Mouse (Mus musculus) gastrocnemius, adult 8-10 months (tissue): ENCODE results near the gene Nsun5. TPM values are rescaled to one million over a fixed set of nuclear protein-coding genes. Genes with fewer than 3 reads are reported as not detected.

ENCODE experiments used
- DNase-seq, 2 experiments: peaks; one replicate each; pipeline ENCODE4 v3.0.0; 2022; ENCODE audit warnings: low spot score in 2 of 2
- microRNA-seq: library from miRNA; unstranded; fragments of <30 nt; microRNA quantifications from one replicate; pipeline ENCODE4 v1.2.0, GENCODE M21; 2022
- total RNA-seq, 4 experiments: library from RNA; stranded (reverse); gene quantifications; 2 replicates each; pipeline ENCODE4 v1.2.4; 2022

Gene Nsun5
- total RNA-seq, 4 experiments from 2014 or later: 6.3 to 11.0 (median 8.0) TPM

GRCm38 (mm10) chr5:135373601-135374000 is 3.8 kb downstream of the Nsun5 start:
- no peak for DNase-seq

GRCm38 (mm10) chr5:135375167-135375566 is 5.4 kb downstream of the Nsun5 start:
- DNase-seq: no peak

- DNase-seq: no peak
Observed at GRCm38 (mm10) chr5:135376341-135376740, 6.6 kb downstream of the Nsun5 start.

- no peak for DNase-seq
Observed at GRCm38 (mm10) chr5:135380681-135381080, 10.9 kb downstream of the Nsun5 start.

GRCm38 (mm10) chr5:135381356-135381925 is 11.7 kb downstream of the Nsun5 start:
- DNase-seq: peak in 1 of 2 experiments; percentile 12

GRCm38 (mm10) chr5:135382746-135383145 is 13.0 kb downstream of the Nsun5 start:
- no peak for DNase-seq

- DNase-seq: no peak
Observed at GRCm38 (mm10) chr5:135383771-135384170, 14.0 kb downstream of the Nsun5 start.

- peak; percentile 62 to 72 for DNase-seq
Observed at GRCm38 (mm10) chr5:135394004-135394823, 24.5 kb downstream of the Nsun5 start, which contains the start of gene Pom121. Pom121 (minus strand) TSS chr5:135394546.

GRCm38 (mm10) chr5:135395826-135396225 is 26.1 kb downstream of the Nsun5 start:
- no peak for DNase-seq

- no peak for DNase-seq
Observed at GRCm38 (mm10) chr5:135399382-135399781, 29.6 kb downstream of the Nsun5 start.

- peak; percentile 45 to 56 for DNase-seq
Observed at GRCm38 (mm10) chr5:135400244-135400643, 30.5 kb downstream of the Nsun5 start.

- no peak for DNase-seq
Observed at GRCm38 (mm10) chr5:135404623-135405022, 34.9 kb downstream of the Nsun5 start.

GRCm38 (mm10) chr5:135405437-135405836 is 35.7 kb downstream of the Nsun5 start:
- no peak for DNase-seq

GRCm38 (mm10) chr5:135408114-135408513 is 38.4 kb downstream of the Nsun5 start:
- DNase-seq: no peak

- no peak for DNase-seq
Observed at GRCm38 (mm10) chr5:135410266-135410665, 40.5 kb downstream of the Nsun5 start.

Small RNAs within 50 kb of the gene (microRNA-seq; reads per million reads assigned to microRNA genes)
- not detected for gene Mir7033

Other genes starting within 250 kb of the Nsun5 start
- gene Tbl2, start 220.3 kb upstream of the Nsun5 start, total RNA-seq: 10 to 100 TPM in 1 of 4 experiments, 1 to 10 TPM in 3; 8.5 to 12.2 (median 8.9) TPM
- 10 to 100 TPM; 25.2 to 34.5 (median 28.4) TPM for gene Bcl7b, start 201.7 kb upstream of the Nsun5 start, total RNA-seq
- 10 to 100 TPM; 34.2 to 36.5 (median 35.3) TPM for gene Baz1b, start 182.7 kb upstream of the Nsun5 start, total RNA-seq
- gene Fzd9, start 118.7 kb upstream of the Nsun5 start, total RNA-seq: 10 to 100 TPM; 22.0 to 44.3 (median 33.9) TPM
- not detected for gene Fkbp6, start 19.9 kb upstream of the Nsun5 start, total RNA-seq
- not detected for gene Trim50, start 16.7 kb upstream of the Nsun5 start, total RNA-seq
- 10 to 100 TPM in 2 of 4 experiments, 1 to 10 TPM in 2; 8.9 to 11.0 (median 10.1) TPM for gene Pom121, start 24.6 kb downstream of the Nsun5 start, total RNA-seq
- 10 to 100 TPM; 14.7 to 17.2 (median 16.0) TPM for gene Hip1, start 175.2 kb downstream of the Nsun5 start, total RNA-seq
- gene Ccl26, start 193.6 kb downstream of the Nsun5 start, total RNA-seq: not detected
- gene Ccl24, start 203.1 kb downstream of the Nsun5 start, total RNA-seq: 1 to 10 TPM in 2 of 4 experiments, under 1 TPM in 1, not detected in 1; 0.44 to 2.6 (median 1.2) TPM